Mouse (Mus musculus): ENCODE results near the gene Dhrs11. TPM values are rescaled to one million over a fixed set of nuclear protein-coding genes. Genes with fewer than 3 reads are reported as not detected.

The Dhrs11 gene
- total RNA-seq, 1 experiment from 2014 or later = 18.4 TPM

Other genes starting within 250 kb of the Dhrs11 start
- 7.0 and 12.7 TPM in 2 replicates for gene Mrm1, start 9.5 kb downstream of the Dhrs11 start, total RNA-seq (2017)
- gene Ggnbp2, start 41.8 kb upstream of the Dhrs11 start, total RNA-seq (2017) = 177 and 217 TPM in 2 replicates
- 3.9 and 4.9 TPM in 2 replicates for gene Myo19, start 51.2 kb upstream of the Dhrs11 start, total RNA-seq (2017)
- 6.4 and 12.0 TPM in 2 replicates for gene Pigw, start 51.3 kb upstream of the Dhrs11 start, total RNA-seq (2017)
- gene Znhit3, start 87.4 kb upstream of the Dhrs11 start, total RNA-seq (2017) = 36.0 and 42.0 TPM in 2 replicates
- not detected in 2 replicates for gene Car4, start 128.8 kb upstream of the Dhrs11 start, total RNA-seq (2017)